Comparison of ENCODE assay signal across 20 mouse cellular contexts in the genomic region with DNA sequence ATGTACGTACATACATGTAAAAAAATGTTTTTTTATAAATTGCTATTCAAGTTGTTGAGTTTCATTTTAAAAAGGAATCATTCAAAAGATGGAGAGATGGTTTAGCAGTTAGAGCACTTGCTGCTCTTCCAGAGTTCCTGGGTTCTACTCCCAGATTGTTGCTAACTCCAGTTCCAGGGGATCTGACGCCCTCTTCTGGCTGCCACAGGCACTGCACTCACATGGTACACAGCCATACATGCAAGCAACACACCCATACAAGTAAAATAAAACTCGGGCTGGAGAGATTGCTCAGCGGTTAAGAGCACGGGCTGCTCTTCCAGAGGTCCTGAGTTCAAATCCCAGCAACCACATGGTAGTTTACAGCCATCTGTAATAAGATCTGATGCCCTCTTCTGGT. TPM values are rescaled to one million over a fixed set of nuclear protein-coding genes. Genes with fewer than 3 reads are reported as not detected.
A peak's percentile ranks its signal among the peaks of the same experiment; 100 is the strongest.
DNase-seq lines count a peak whose midpoint lies in the region; ATAC-seq and TF ChIP-seq lines count a peak whose summit lies in the region.
"Had no signal": no experiment of that assay in that cellular context is flagged by ENCODE, and none has a peak within 500 bp of the region (broad histone marks: within the 10 kb centered on the region; RNA-seq: fewer than 3 reads in every experiment).

No protein-coding gene starts in this region.

- H3K4me1 ChIP-seq in liver, adult 2 months (ENCODE audit: control insufficient read depth, insufficient read depth, low read length), result no peaks in the 10 kb centered on the region
- no peaks in the 10 kb centered on the region for H3K4me1 ChIP-seq in liver, embryonic 11.5 days (replicated peaks; ENCODE audit: control insufficient read depth, insufficient read depth, low read length)
- H3K4me1 ChIP-seq: liver, embryonic 15.5 days had no signal

- TF ChIP-seq CTCF in gastrocnemius, adult 2 months (IDR thresholded peaks at IDR 0.05), result peak; percentile 33
- TF ChIP-seq CTCF in liver, adult 2 months (IDR thresholded peaks at IDR 0.05; ENCODE audit: low read depth, low read length), result peak; percentile 45
- TF ChIP-seq CTCF in brain, embryonic 14.5 days (IDR thresholded peaks at IDR 0.05; ENCODE audit: borderline replicate concordance, extremely low read depth, insufficient read depth, insufficient read length), result peak; percentile 22; the same call in 1 of the 2 replicates

- no peak for TF ChIP-seq POLR2A in liver, adult 2 months (IDR thresholded peaks at IDR 0.05; ENCODE audit: extremely low read depth, insufficient read depth, low read length)
- TF ChIP-seq POLR2A in brain, embryonic 14.5 days (IDR thresholded peaks at IDR 0.05; ENCODE audit: borderline replicate concordance, extremely low read depth, insufficient read depth, insufficient read length, poor library complexity, severe bottlenecking), result no peak

- H3K4me3 ChIP-seq in gastrocnemius, adult 2 months, result no peak overlapping the region
- H3K4me3 ChIP-seq in liver, adult 2 months (ENCODE audit: insufficient read depth, low read depth, low read length), result no peak overlapping the region
- no peak overlapping the region for H3K4me3 ChIP-seq in liver, embryonic 11.5 days (ENCODE audit: low read depth, low read length)
- H3K4me3 ChIP-seq: heart, embryonic 10.5 days; liver, embryonic 15.5 days; midbrain, embryonic 13.5 days; neural tube, embryonic 12.5 days had no signal

- H3K27ac ChIP-seq in gastrocnemius, adult 2 months, result no peak overlapping the region
- no peak overlapping the region for H3K27ac ChIP-seq in liver, adult 2 months (replicated peaks; ENCODE audit: insufficient read depth, low read depth, low read length)
- H3K27ac ChIP-seq in liver, embryonic 11.5 days (ENCODE audit: low read depth, low read length), result no peak overlapping the region
- H3K27ac ChIP-seq: heart, embryonic 10.5 days; liver, embryonic 15.5 days; macrophage; midbrain, embryonic 13.5 days; neural tube, embryonic 12.5 days had no signal

- H3K79me2 ChIP-seq in liver, adult 2 months (ENCODE audit: control insufficient read depth, insufficient read depth, low read length), result no peaks in the 10 kb centered on the region

- H3K4me2 ChIP-seq in liver, embryonic 11.5 days, result no peak overlapping the region
- H3K4me2 ChIP-seq: liver, embryonic 15.5 days; midbrain, embryonic 13.5 days; neural tube, embryonic 12.5 days had no signal

- no peaks in the 10 kb centered on the region for H3K27me3 ChIP-seq in liver, adult 2 months (ENCODE audit: control insufficient read depth, insufficient read depth, low read length)
- H3K27me3 ChIP-seq in liver, embryonic 11.5 days (replicated peaks; ENCODE audit: control insufficient read depth, insufficient read depth, low read length), result no peaks in the 10 kb centered on the region
- H3K27me3 ChIP-seq: CH12.LX; liver, embryonic 15.5 days; neural tube, embryonic 12.5 days had no signal

- ATAC-seq in liver, embryonic 11.5 days (replicated peaks; ENCODE audit: low FRiP score), result no peak
- ATAC-seq: forebrain, embryonic 14.5 days; midbrain, embryonic 13.5 days had no signal

- H3K9me3 ChIP-seq in liver, embryonic 11.5 days (ENCODE audit: control insufficient read depth, low read length), result no peaks in the 10 kb centered on the region
- H3K9me3 ChIP-seq: heart, embryonic 10.5 days; liver, embryonic 15.5 days; midbrain, embryonic 13.5 days; neural tube, embryonic 12.5 days had no signal

- DNase-seq in gastrocnemius, adult 2 months, result no peak
- no peak for DNase-seq in gastrocnemius, postnatal 10 days
- DNase-seq in liver, adult 2 months (ENCODE audit: extremely low read depth, low read depth, low spot score), result no peak
- DNase-seq in liver, embryonic 11.5 days (ENCODE audit: low spot score), result no peak
- peak; percentile 44 for DNase-seq in ES-CJ7 (ENCODE audit: low read depth, low spot score)
- DNase-seq in brain, embryonic 14.5 days (ENCODE audit: low read depth), result no peak
- no peak for DNase-seq in thymus, postnatal 36 days
- DNase-seq in adrenal gland, postnatal 4 days (ENCODE audit: low spot score in 2 of 2), result no peak
- DNase-seq: adrenal gland, adult 8-10 months; cerebellum, postnatal 10 days; heart, postnatal 36 days; kidney, postnatal 10 days; thymus, postnatal 14 days had no signal

- no peak overlapping the region for H3K9ac ChIP-seq in liver, adult 2 months (ENCODE audit: low read depth, low read length)
- no peak overlapping the region for H3K9ac ChIP-seq in liver, embryonic 11.5 days (ENCODE audit: low read depth, low read length)
- H3K9ac ChIP-seq: liver, embryonic 15.5 days; midbrain, embryonic 13.5 days; neural tube, embryonic 12.5 days had no signal

- 96% methylated on average over 5 of the region's 5 CpGs for WGBS in liver, adult 2 months
- 89% methylated on average over 5 of the region's 5 CpGs for WGBS in liver, embryonic 11.5 days

- H3K36me3 ChIP-seq in liver, adult 2 months (ENCODE audit: control insufficient read depth, insufficient read depth, low read length), result no peaks in the 10 kb centered on the region
- H3K36me3 ChIP-seq in liver, embryonic 11.5 days (ENCODE audit: control insufficient read depth, insufficient read depth, low read length), result peaks cover 2% of the 10 kb centered on the region; the same call in 1 of the 2 replicates
- H3K36me3 ChIP-seq: heart, embryonic 10.5 days; midbrain, embryonic 13.5 days; neural tube, embryonic 12.5 days had no signal

- intact Hi-C loops in gastrocnemius, adult 2 months (cut with DNase I), result no loop called here

RNA-seq across cellular contexts. Expression of a gene that starts 49.4 kb away (rescaled TPM):
- total RNA-seq in gastrocnemius, adult 2 months (2021), result 1 to 10 TPM; 1.3 to 2.7 TPM
- 1 to 10 TPM; 5.9 to 6.9 TPM for total RNA-seq in gastrocnemius, postnatal 10 days (2021)
- total RNA-seq in liver, adult 2 months (2014; rRNA removed), result 10.7 and 25.2 TPM in 2 replicates
- 7.1 and 11.5 TPM in 2 replicates for polyA plus RNA-seq in liver, adult 2 months (2012; rRNA removed)
- 49.7 and 54.1 TPM in 2 replicates for polyA plus RNA-seq in liver, embryonic 11.5 days (2014; fragmentation: Nextera tagmentation; extraction: Ambion mirVana)
- 43.6 and 49.0 TPM in 2 replicates for polyA plus RNA-seq in brain, embryonic 14.5 days (2012; rRNA removed)
- 10 to 100 TPM; 20.8 to 23.0 TPM for total RNA-seq in adrenal gland, postnatal 4 days (2021)
